Mouse (Mus musculus) lung, postnatal 4 days (tissue): ENCODE data around the gene Sel1l2.
"Not testable (repeated sequence)": the region's sequence is repeated elsewhere in the genome, so short reads cannot be mapped to it uniquely, and the experiment has no call there.

Experiments
- DNase-seq, 2 experiments: peaks; one replicate each; pipeline ENCODE4 v3.0.0; 2021

Sel1l2 gene

DNA sequence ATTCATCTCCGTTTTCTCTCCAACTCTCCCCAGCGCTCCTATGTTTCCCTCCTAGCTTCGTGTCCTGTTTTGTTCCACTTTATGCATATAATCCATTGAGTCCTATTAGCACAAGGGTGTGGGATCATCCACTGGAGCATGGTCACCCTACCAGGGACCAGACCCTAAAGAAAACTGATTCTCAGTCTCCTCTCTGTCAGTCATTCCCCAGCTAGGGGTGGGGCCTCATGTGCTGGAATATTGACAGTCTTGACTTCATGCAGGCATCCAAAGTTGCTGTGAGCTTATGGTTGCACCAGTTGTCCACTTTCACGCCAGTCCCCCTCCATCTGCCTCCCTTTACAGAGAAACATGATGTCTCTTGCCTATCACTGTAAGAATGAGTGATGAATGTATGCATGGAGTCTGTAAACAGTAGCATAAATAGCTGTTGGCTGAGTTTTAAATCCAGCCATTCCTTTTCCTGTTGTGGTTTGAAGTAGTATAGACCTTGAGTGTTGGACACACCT, 174.9 kb downstream of the Sel1l2 start:
- no peak for DNase-seq

DNA sequence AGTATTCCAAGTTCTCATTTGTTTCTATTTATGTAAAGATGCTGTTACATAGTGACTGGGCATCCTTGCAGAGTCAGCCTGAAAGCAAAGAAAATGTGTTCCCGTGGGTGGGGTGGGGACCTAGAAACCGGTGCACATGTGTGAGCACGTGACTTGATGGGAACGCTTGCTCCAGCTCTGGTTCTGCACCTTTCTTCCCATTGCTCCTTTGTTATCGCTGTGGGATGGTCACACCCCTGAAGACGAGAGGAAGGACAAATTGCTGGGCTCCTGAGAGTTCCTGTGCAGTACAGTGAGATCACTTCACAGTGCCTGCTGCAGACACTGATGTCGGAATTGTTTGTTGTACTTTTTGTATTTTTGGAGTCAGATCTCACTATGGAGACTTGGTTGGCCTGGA, 185.8 kb downstream of the Sel1l2 start:
- DNase-seq, result no peak

DNA sequence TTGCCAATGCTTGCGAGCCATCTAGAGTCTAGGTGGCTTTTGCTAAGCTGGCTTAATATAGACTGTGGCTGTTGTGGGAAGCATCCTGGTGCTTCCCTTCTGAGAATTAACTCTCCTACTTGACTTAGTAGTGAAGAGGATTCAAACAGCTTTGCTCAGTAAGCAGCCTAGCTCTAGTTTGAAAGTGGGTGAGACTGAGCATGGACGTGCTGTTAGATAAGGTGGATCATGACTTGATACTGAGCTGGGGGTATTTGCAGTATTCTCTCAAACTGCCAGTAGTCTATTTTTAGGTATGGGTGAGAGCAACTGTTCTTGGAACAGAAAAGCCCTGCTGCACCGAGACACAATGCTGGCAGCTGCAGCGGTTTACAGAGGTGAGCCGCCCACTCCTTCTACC, 186.9 kb downstream of the Sel1l2 start:
- no peak for DNase-seq

DNA sequence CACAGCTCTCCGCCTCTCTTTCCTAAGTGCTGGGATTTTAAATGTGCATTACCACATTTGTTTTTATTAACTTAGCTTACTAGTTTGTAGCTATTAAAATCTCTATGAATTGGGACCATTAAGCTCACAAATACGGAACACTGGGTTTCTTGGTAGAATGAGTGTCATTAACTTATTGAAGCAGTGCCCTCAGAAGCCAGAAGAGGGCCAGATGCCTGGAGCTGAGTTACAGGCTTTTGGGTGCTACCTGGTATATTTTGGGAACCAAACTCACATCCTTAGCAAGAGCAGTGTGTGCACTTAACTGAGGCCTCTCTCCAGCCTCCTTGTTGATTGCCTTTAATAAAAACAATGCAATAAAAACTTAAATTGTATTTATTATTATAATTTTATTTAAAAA, 188.8 kb downstream of the Sel1l2 start:
- DNase-seq, result no peak

DNA sequence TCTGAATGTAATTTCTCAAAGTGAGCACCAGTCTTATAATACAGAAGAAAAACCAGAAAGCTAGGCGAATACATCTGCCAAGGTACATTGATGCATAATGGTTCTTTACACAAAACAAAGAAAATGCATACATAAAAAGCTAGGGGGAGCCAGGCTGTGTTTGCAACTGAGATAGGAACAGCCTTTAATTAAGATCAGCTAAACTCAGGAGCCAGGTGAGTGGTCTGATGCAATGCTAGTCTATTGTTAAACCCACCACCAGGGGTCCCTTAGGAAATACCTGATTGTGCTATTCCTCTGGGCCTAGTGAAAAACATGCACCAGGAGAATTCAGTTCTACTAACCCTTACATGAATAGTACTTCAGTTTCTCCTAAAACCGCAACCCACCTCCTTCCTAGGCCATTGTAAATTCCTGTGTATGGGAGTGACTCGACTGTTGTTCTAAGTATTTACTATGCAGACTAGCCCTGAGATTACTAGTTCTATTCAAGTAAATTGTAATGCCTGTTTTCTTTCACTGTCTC, 203.8 kb downstream of the Sel1l2 start:
- not testable (repeated sequence) for DNase-seq
